Mouse (Mus musculus): ENCODE measurements at regions not wholly inside any gene's neighbourhood (a gene's known extent, or its start where the extent isn't known, plus 50 kb on each side); places are given as distances from the start of the nearest gene placed in this dataset.
A peak's percentile ranks its signal among the peaks of the same experiment; 100 is the strongest.

GRCm38 (mm10) chr14:114808621-114809020 is 283.4 kb upstream of the Gpc5 start:
- DNase-seq (ENCODE audit: low read depth): no peak

- DNase-seq (ENCODE audit: low read depth): no peak
Observed at GRCm38 (mm10) chr14:114820677-114821076, 271.3 kb upstream of the Gpc5 start.

GRCm38 (mm10) chr14:114821098-114821594 is 270.9 kb upstream of the Gpc5 start:
- no peak for DNase-seq (ENCODE audit: low read depth)

- no peak for DNase-seq (ENCODE audit: low read depth)
Observed at GRCm38 (mm10) chr14:114821672-114822071, 270.3 kb upstream of the Gpc5 start.

GRCm38 (mm10) chr14:114826662-114827321 is 265.2 kb upstream of the Gpc5 start:
- no peak for DNase-seq (ENCODE audit: low read depth)

GRCm38 (mm10) chr14:114829310-114829709 is 262.7 kb upstream of the Gpc5 start:
- DNase-seq (ENCODE audit: low read depth): no peak

- no peak for DNase-seq (ENCODE audit: low read depth)
Observed at GRCm38 (mm10) chr14:114832987-114833386, 259.0 kb upstream of the Gpc5 start.

- no peak for DNase-seq (ENCODE audit: low read depth)
Observed at GRCm38 (mm10) chr14:114836723-114837349, 255.2 kb upstream of the Gpc5 start.

- no peak for DNase-seq (ENCODE audit: low read depth)
Observed at GRCm38 (mm10) chr14:114837652-114838276, 254.3 kb upstream of the Gpc5 start.

- DNase-seq (ENCODE audit: low read depth): no peak
Observed at GRCm38 (mm10) chr14:114839340-114839903, 252.6 kb upstream of the Gpc5 start.

GRCm38 (mm10) chr14:114840766-114841165 is 251.2 kb upstream of the Gpc5 start:
- DNase-seq (ENCODE audit: low read depth): no peak

GRCm38 (mm10) chr14:114841552-114841951 is 250.5 kb upstream of the Gpc5 start:
- DNase-seq (ENCODE audit: low read depth): no peak

GRCm38 (mm10) chr14:114842327-114842726 is 249.7 kb upstream of the Gpc5 start:
- no peak for DNase-seq (ENCODE audit: low read depth)

- no peak for DNase-seq (ENCODE audit: low read depth)
Observed at GRCm38 (mm10) chr14:114843105-114843743, 248.8 kb upstream of the Gpc5 start.

GRCm38 (mm10) chr14:114854324-114855054 is 237.5 kb upstream of the Gpc5 start:
- DNase-seq (ENCODE audit: low read depth): peak; percentile 4

GRCm38 (mm10) chr14:114855055-114855740 is 236.8 kb upstream of the Gpc5 start:
- DNase-seq (ENCODE audit: low read depth): no peak

GRCm38 (mm10) chr14:114855746-114856145 is 236.3 kb upstream of the Gpc5 start:
- no peak for DNase-seq (ENCODE audit: low read depth)

GRCm38 (mm10) chr14:114856243-114857031 is 235.6 kb upstream of the Gpc5 start:
- no peak for DNase-seq (ENCODE audit: low read depth)

GRCm38 (mm10) chr14:114857171-114857570 is 234.8 kb upstream of the Gpc5 start:
- DNase-seq (ENCODE audit: low read depth): no peak

GRCm38 (mm10) chr14:114857689-114858088 is 234.3 kb upstream of the Gpc5 start:
- no peak for DNase-seq (ENCODE audit: low read depth)
